Mouse (Mus musculus): ENCODE measurements around the gene Lrrc73.

Lrrc73 gene

DNA sequence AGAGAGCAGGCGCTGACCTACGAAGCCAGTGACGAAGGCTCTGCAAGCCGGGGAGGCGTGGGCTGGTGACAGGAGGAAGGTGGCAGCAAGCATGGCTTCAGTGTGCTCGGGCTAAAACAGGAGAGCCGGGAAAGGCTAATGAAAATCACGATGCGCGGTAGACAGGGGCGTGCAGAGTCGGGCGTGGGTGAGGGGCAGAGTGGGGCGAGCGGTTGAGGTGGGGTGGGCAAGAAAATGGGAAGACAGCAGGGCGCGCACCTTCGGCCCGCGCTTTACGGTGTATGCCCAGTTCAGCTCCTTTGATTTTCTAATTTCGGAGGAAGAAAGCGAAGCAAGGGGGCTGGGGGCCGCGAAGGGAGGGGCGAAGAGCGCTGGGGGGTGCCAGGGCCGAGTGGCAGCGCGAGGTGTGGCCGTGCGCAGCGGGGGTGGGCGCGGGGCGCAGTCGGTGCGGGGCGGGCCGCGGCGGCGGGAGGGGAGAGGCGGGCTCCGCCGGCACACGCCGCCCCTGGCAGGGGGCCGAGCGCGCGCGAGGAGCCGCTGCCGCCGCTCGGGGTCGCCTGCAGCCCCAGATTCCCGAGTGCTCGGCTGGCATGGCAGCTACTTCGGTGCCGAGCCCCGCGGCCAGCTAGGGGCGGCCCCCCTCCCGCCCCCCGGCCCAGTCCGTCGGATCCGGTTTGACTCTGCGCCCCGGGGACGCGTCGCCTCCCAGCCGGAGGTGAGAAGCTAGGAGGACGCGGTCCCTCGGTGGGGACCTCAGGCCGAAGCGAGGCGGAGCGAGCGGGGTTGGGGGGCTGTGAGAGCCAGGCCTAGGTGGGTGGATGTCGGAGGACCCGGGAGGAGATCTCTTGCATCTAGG lies 44.3 kb downstream of the Lrrc73 start, which contains the start of gene Dlk2:
TSS of gene Dlk2 (plus strand) at position 58 of the 856 bp plus-strand sequence.
- peak; percentile 33 for DNase-seq

DNA sequence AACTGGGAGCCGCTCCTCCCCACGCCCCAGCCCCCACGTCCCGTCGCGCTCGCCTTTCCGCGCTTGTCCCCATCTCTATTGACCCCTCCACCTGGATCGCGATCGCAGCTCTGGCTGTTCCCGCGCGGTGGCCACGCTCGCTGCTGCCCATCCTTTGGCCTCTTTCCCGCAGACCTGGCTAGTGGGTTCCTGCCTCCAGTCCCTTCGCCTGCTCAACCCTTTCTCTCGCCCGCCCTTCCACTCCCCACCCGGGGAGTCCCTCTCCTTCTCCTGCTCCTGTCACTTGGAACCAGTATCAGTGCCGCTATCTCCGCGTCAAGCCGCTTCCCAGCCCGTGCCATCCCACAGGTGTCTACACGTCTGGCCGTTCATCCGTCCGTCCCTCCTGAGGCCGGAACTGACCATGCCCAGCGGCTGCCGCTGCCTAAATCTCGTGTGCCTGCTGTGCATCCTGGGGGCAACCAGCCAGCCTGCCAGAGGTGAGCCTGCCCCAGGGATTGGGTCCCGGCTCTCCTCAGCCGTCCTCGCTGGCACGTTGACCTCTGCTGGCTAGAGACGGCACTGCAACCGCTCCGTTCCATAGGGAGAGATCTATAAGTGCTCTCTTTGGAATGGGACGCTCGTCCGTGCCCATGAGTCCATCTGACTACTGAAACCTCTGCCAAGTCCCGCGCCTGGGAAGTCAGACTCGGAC lies 45.0 kb downstream of the Lrrc73 start:
- peak; percentile 92 for DNase-seq

GRCm38 (mm10) chr17:46301892-46302291 lies 48.6 kb downstream of the Lrrc73 start:
- DNase-seq, result no peak

- peak; percentile 3 for DNase-seq
These were observed 50.9 kb downstream of the Lrrc73 start for GRCm38 (mm10) chr17:46304184-46304583.
